Mouse (Mus musculus): ENCODE data around the gene Htatsf1. TPM values are rescaled to one million over a fixed set of nuclear protein-coding genes. Genes with fewer than 3 reads are reported as not detected.

Gene Htatsf1
- polyA plus RNA-seq, 1 experiment from 2014 or later: 93.0 TPM

Other genes with a start within 250 kb of the Htatsf1 start
- 1.2 and 1.5 TPM in 2 replicates for gene Map7d3, start 231.3 kb upstream of the Htatsf1 start, polyA plus RNA-seq (2016; fragmentation: Nextera tagmentation; extraction: Ambion mirVana)
- gene Adgrg4, start 183.4 kb upstream of the Htatsf1 start, polyA plus RNA-seq (2016; fragmentation: Nextera tagmentation; extraction: Ambion mirVana): 0.04 TPM in 2 replicates
- gene Brs3, start 10.5 kb upstream of the Htatsf1 start, polyA plus RNA-seq (2016; fragmentation: Nextera tagmentation; extraction: Ambion mirVana): not detected in 2 replicates
- gene Vgll1, start 34.5 kb downstream of the Htatsf1 start, polyA plus RNA-seq (2016; fragmentation: Nextera tagmentation; extraction: Ambion mirVana): 0.18 and 0.27 TPM in 2 replicates
- not detected in 2 replicates for gene Cd40lg, start 158.6 kb downstream of the Htatsf1 start, polyA plus RNA-seq (2016; fragmentation: Nextera tagmentation; extraction: Ambion mirVana)

Measured in neural tube, embryonic 12.5 days (tissue).